Mouse (Mus musculus): ENCODE data around the gene Ccdc91.
A peak's percentile ranks its signal among the peaks of the same experiment; 100 is the strongest.

Ccdc91 gene

DNA sequence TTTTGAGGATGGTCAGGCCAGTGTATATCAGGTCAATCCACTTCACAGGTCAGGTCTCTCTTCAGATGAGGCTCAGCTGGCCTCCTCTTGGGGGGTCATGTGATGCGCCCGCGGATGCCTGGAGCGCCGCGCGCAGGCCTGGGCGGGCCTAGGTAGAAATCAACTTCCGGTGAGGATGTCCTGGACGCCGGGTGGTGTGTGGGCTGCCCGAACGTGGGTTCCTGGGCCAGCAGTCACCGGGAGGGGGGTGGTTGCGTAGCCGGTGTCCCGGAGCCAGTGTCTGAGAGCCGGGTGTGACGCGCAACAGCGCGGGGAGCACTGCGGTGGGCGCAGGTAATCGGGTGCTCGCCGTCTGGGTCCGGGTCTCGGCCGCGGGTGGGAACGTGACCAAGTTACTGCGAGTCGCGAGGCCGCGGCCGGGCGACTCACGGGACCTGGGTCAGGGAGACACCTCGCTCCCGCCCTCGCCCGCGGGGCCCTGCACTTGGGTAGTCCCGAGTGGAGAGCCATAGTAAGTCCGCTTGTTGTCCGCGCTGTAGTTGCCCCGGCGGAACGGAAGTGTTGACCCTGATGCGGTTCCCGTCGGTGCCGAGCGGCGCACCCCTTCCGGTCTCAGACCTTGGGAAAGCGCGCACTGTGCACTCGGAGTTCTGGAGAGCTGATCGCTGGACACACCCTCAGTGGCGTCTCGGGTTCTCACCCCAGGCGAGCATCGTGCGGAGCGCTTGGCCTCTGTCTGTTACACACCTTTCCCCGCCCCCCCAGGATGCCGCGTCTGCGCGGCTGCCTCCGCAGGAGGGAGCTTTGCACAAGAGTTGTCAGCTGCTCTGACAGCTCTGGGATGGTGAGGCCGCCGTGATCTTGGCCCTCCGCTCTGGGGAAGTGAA lies at the start of gene Ccdc91:
Gene Ccdc91 (plus strand): TSS at position 102 of the 887 bp plus-strand sequence.
- peak; percentile 99 for DNase-seq

- DNase-seq: no peak
Observed at GRCm38 (mm10) chr6:147426927-147427487, 48.6 kb upstream of the Ccdc91 start.

DNA sequence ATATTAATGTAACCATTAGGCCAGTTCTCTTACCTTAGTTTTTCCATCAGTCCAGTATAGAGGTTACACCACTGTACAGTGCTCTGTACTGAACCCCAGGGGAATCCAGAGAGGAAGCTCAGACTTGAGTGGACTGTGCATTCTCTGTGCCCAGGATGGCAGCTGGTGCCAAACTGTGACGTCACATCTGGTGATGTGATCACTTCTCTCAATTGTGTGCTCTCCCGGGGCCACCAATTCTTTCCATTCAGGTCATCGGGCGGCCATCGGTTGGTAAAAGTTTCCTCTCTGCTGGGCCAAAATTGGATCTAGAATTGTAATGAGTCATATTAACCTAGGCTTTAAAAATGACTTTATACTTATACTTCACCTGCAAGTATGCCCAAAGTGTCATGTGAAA lies 19.9 kb upstream of the Ccdc91 start:
- peak; percentile 91 for DNase-seq

- no peak for DNase-seq
Observed at GRCm38 (mm10) chr6:147458637-147459301, 16.9 kb upstream of the Ccdc91 start.

- DNase-seq: no peak
Observed at GRCm38 (mm10) chr6:147470016-147470415, 5.6 kb upstream of the Ccdc91 start.

DNA sequence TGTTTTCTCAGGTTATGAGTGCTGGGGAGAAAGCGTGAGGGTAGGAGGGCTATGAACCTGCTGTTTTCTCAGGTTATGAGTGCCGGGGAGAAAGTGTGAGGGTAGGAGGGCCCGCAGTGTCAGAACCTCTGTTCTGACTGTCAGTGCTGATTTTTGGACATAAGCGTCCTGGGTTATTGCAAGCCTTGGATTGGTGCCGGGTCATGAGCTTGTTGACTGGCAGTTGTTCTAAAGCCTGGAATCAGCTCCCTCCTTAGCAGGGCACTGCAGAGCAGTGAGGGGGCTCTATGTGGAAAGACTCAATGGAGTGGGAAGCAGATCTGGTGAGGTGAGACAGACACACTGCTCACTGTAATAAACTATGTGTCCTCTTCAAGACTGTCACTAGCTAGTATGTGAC lies 5.5 kb downstream of the Ccdc91 start:
- peak; percentile 91 for DNase-seq

- DNase-seq: no peak
Observed at GRCm38 (mm10) chr6:147490120-147490519, 14.5 kb downstream of the Ccdc91 start.

GRCm38 (mm10) chr6:147492551-147492950 lies 16.9 kb downstream of the Ccdc91 start:
- DNase-seq: no peak

GRCm38 (mm10) chr6:147501439-147501838 lies 25.8 kb downstream of the Ccdc91 start:
- no peak for DNase-seq

DNA sequence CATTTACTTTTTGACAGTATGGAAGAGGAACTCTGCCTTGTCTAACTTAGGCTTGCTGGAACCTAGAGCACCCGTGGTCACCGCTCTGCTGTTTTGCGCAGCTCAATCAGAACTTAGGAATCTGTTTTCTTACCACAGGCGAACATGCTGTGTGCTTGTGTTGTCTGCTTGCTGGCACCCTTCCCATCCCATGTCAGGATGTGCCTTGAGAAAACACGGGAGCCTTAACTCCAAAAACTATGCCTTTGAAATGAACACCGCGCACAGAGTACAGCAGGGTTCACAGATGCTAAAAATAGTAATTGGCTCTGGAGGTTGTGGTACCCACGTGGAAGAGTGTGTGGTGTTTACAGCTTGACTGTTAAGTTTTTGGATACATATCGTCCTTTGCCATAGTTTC lies 30.4 kb downstream of the Ccdc91 start:
- DNase-seq: peak; percentile 87

- peak; percentile 54 for DNase-seq
Observed at GRCm38 (mm10) chr6:147506496-147506895, 30.9 kb downstream of the Ccdc91 start.

DNA sequence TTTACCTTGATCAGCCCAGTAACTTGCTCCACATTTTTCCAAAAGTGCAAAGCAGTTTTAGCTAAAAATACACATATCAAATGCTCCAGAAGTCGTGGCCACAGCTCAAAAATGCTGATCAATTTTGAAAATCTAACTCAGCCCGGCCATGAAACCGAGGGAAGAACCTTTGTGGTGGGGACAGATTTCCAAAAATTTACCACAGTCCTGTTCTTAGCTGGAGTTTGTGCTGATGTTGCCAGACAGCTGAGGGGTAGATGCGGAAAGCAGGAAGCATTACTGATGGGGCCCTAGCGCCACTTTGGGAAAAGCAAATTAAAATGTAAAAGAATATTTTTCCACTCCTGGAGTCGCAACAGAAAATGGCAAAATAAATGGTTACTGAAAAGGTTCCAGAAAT lies 31.6 kb downstream of the Ccdc91 start:
- DNase-seq: peak; percentile 52

GRCm38 (mm10) chr6:147510516-147510915 lies 34.9 kb downstream of the Ccdc91 start:
- DNase-seq: peak; percentile 22

DNA sequence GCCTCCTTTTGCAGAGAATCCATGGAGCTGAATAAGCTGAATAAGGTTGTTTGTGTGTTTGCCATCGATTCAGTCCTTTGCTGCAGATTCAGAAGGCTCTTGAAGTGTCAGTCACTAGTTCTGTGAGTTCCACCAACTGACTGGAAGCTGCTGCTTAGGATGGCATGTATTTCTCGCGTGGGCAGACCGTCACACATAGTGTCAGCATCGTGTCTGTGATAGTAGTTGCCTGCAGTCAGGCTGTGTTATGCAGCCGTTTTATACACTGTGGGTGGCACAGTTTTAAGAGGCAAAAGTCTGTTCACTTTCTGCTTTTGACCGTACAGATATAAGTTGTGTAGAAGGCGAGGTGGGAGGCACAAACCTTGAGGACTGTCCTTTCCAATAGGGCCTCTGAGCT lies 42.3 kb downstream of the Ccdc91 start:
- peak; percentile 66 for DNase-seq

GRCm38 (mm10) chr6:147525236-147525635 lies 49.6 kb downstream of the Ccdc91 start:
- DNase-seq: peak; percentile 51

GRCm38 (mm10) chr6:147534971-147535370 lies 59.3 kb downstream of the Ccdc91 start:
- DNase-seq: peak; percentile 34

- peak; percentile 80 for DNase-seq
Observed at GRCm38 (mm10) chr6:147538236-147538635, 62.6 kb downstream of the Ccdc91 start.

GRCm38 (mm10) chr6:147539056-147539600 lies 63.5 kb downstream of the Ccdc91 start:
- peak; percentile 82 for DNase-seq

DNA sequence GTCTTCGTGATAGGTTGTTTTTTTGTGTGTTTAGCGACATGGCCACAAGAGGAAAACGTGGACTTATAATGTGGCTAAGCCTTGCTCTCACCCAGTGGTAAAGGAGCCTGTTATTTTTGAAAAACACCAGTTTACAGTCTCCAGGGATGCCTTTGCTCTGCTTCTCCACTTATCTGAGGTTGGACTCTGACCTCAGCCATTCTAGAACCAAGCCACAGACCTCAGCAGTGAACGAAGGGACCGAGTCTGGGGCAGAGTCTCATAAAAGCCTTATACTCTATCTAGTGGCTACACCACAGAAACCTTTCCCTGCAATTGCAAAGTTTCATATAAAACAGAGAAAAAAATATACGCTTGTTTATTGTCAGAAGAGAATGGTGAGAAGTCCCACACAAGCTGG lies 65.3 kb downstream of the Ccdc91 start:
- peak; percentile 74 for DNase-seq

DNA sequence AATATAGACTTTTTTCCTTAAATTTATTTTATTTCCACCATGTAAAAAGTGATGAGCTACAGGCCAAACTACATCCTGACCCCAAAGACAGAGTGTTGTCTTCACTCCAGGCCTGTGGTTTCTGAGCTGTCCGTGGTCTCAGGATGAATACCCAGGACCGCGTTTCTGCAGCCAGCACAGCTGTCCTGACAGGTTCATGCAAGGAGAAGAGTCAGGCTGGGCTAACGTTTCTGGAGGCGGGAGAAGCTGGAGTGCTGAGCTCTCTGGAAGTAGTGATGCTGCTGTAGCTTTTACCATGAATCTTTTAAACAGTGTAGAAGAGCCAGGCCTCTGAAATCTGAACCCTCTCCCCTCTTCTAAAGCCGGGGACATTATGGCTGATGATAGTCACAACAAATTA lies 80.0 kb downstream of the Ccdc91 start:
- peak; percentile 66 for DNase-seq

DNA sequence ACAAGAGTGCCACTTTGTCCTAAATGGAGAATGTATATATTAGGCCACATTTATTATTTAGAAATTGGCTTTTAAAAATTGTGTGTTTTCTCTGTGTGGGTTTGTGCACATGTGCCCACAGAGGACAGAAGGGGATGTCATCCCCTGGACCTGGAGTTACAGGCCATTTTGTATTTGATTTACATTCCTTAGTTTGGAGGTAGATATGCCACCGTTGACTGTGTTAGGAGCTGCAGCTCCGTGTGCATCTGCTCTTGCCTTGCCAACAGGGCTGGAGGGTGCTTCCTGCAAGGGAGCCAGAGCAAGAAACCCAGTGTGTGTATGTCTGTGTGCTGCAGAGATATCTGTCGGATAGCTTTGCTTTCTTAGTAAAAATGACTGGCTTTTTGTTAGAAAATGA lies 83.7 kb downstream of the Ccdc91 start:
- peak; percentile 56 for DNase-seq

DNA sequence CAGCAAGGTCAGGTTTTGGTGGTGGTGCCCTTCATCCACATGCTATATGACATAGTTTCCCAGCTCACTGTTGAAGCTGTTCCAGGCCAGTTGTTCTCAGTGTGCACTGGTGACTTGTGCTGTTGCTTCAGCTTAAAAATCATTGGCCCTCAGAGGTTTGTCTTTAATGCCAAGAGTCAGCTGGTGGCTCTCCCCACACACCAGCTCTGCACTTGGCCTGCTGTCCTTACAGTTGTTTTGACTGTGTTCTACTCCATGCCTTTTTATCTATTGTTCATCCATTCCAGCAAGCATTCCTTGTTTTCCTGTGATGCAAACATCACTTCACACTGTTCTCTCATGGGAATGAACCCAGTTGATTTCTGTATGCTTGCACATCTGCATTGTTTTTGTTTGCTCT lies 84.8 kb downstream of the Ccdc91 start:
- DNase-seq: peak; percentile 86

- peak; percentile 97 for DNase-seq
Observed at GRCm38 (mm10) chr6:147569246-147569645, 93.6 kb downstream of the Ccdc91 start.

Data from heart, adult 11 months (tissue).